Mouse (Mus musculus) liver (tissue): ENCODE data around the gene Rbfox1.

Source experiments
- DNase-seq: peaks from one replicate; pipeline ENCODE4 v3.0.0-alpha.2; 2020; ENCODE audit warnings: mixed read lengths

The Rbfox1 gene

DNA sequence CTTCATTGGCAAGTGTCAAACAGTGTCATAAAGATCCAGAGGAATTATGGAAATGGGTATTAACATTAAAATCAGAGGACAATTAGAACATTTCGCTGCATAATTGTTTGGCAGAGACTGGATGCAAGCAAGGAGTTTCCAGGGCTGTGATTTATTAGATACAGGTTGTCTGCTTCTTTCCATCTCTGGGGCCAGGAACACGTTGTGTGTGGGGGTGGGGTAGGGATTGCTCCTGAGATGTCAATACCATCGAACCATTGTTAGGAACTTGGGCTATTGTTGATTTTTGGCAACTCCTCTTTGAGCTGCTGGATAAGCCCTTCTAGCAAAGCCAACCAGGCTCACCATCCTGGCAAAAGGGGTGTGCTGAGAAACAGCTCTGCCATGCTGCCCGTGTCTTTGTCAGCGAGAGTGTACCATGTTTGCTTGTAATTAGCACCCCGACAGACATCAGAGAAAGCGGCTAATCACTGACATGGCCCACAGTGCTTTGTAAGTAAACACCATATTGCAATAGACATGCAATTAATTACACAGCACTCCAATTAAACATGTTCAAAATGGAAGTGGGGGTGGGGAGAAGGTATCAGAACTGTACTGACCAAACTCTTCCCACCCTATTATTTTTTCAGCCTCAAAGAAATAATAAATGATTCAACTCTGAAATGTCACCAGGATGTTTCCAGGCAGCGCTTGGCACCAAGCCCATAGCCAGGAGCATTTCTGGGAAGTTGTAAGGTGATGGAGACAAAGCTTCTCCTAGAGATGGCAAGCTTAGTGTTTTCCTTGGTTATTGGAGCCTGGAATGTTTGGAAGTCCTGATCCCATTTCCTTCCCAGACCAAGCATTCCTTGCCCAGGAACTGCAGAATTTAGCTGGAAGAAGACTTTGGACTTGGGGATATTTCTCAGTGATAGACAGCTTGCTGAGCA is 1562.8 kb downstream of the Rbfox1 start:
- DNase-seq, result no peak

DNA sequence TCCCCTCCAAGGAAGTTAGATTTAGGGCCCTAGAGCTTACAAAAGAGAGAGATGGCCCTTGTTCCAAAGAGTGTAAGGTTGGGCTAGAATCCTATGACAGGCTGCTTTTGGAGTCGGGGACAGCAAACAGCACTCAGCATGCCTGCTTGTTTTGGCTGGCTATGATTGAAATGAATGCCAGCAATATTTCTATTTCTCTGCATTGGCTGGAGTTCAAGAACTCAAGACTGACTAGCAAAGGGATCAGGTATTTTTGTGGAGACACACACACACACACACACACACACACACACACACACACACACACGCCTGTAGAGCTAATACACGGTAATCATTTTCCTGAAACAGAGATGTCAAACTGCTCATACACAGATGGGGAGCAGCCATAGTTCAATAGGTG is 1566.0 kb downstream of the Rbfox1 start:
- DNase-seq, result no peak

DNA sequence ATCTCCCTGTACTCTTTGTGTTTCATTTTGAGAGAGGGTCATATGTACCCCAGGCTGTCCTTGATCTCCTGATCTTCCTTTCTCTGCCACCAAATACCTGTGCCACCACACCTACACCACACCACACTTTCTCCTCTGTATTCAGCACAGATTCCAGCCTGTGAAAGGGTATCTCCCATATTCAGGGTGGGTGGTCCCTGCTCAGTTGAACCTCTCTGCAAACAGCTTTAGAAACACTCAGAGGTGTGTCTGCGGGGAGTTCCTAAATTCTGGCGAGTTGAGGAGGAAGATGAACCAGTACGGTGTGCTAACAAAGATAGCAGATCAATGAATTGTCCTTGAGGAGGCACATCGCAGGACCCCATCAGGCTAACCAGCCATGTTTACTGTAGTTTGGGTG is 1572.4 kb downstream of the Rbfox1 start:
- DNase-seq, result no peak
